In genomic region chr9:32680201-32680600, GRCm38 (mm10) we compare ENCODE assay signal across 24 mouse cellular contexts.
"Had no signal": no experiment of that assay in that cellular context is flagged by ENCODE, and none has a peak within 500 bp of the region (broad histone marks: within the 10 kb centered on the region; RNA-seq: fewer than 3 reads in every experiment).

No protein-coding gene starts in this region.

- DNase-seq: gastrocnemius, adult 2 months; gastrocnemius, postnatal 10 days; gastrocnemius, postnatal 25 days; heart, postnatal 10 days; heart, postnatal 4 days; kidney, adult 18-20 months; kidney, adult 8-10 months; kidney, postnatal 10 days; kidney, postnatal 25 days; kidney, postnatal 4 days; layer of hippocampus, adult 9-11 months; layer of hippocampus, postnatal 36 days; left cerebral cortex, postnatal 4 days had no signal

- H3K4me3 ChIP-seq: gastrocnemius, adult 2 months; heart, embryonic 10.5 days; heart, embryonic 12.5 days; hindbrain, embryonic 10.5 days; hindbrain, embryonic 12.5 days; intestine, embryonic 15.5 days; layer of hippocampus, adult 2 months; limb, embryonic 13.5 days; limb, embryonic 15.5 days; liver, embryonic 12.5 days had no signal

- H3K36me3 ChIP-seq: heart, embryonic 10.5 days; heart, embryonic 12.5 days; hindbrain, embryonic 10.5 days; hindbrain, embryonic 12.5 days; intestine, embryonic 15.5 days; limb, embryonic 13.5 days; limb, embryonic 15.5 days; liver, embryonic 12.5 days had no signal

- H3K27me3 ChIP-seq: heart, embryonic 12.5 days; intestine, embryonic 15.5 days; limb, embryonic 13.5 days; limb, embryonic 15.5 days had no signal

- H3K27ac ChIP-seq: gastrocnemius, adult 2 months; heart, embryonic 10.5 days; hindbrain, embryonic 10.5 days; hindbrain, embryonic 12.5 days; hindbrain, embryonic 14.5 days; intestine, embryonic 15.5 days; layer of hippocampus, adult 2 months; limb, embryonic 13.5 days; limb, embryonic 15.5 days; liver, embryonic 12.5 days; liver, embryonic 14.5 days had no signal
